ENCODE assay signal across 10 mouse cellular contexts in the genomic region with DNA sequence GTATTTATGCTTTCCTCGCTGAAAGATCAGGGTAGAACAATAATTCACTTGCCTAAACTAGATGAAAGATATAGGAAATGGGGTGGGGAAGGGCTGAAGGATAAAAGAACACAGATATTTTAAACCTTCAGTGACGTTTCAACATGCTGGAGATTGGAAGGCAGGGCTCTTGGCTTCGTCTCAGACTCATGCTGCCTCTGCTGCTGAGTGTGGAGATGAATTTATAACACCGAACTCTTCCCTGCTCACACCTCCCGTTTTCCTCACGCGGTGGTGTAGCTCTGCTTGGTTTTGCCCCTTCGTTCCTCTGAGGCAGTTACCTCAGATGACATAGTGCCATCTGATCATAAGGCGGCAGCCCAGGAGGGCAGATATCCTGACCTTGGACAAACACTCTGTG. TPM values are rescaled to one million over a fixed set of nuclear protein-coding genes. Genes with fewer than 3 reads are reported as not detected.
A peak's percentile ranks its signal among the peaks of the same experiment; 100 is the strongest.
DNase-seq lines count a peak whose midpoint lies in the region; ATAC-seq lines count a peak whose summit lies in the region.
"Had no signal": no experiment of that assay in that cellular context is flagged by ENCODE, and none has a peak within 500 bp of the region (broad histone marks: within the 10 kb centered on the region; RNA-seq: fewer than 3 reads in every experiment).

No protein-coding gene starts in this region.

- intact Hi-C loops in left cerebral cortex, postnatal 36 days (cut with DNase I), result loop anchor here (1.0 to 5.0 kb wide), 2 partner anchors 22 to 53 kb away; partner anchors contain the start of gene Trim9

- no peak for ATAC-seq in erythroblast, adult 5-6 weeks (replicated peaks; ENCODE audit: low FRiP score, poor library complexity, severe bottlenecking)

- DNase-seq in cerebellum, postnatal 10 days, result peak; percentile 45 to 51
- no peak for DNase-seq in cerebellum, postnatal 4 days (ENCODE audit: low spot score in 2 of 2)
- DNase-seq in frontal cortex, postnatal 36 days (ENCODE audit: low spot score in 2 of 2), result peak; percentile 54 to 77
- peak; percentile 56 to 72 for DNase-seq in left cerebral cortex, postnatal 36 days (ENCODE audit: low spot score in 2 of 2)
- peak; percentile 82 for DNase-seq in right cerebral cortex, adult 18-20 months
- no peak for DNase-seq in kidney, adult 9 months
- DNase-seq in thymus, adult 18-20 months, result no peak
- DNase-seq: heart, postnatal 36 days; lung, embryonic 14.5 days had no signal

RNA-seq across cellular contexts. Expression of gene Trim9, which starts 21.4 kb away (rescaled TPM):
- total RNA-seq in left cerebral cortex, postnatal 36 days (2021), result 100 to 1,000 TPM; 329 to 436 TPM
- total RNA-seq in erythroblast, adult 5-6 weeks (2015; ENCODE audit: low replicate concordance), result not detected in 2 replicates
- 0.34 TPM in 1 of 2 replicates, not detected in the other for total RNA-seq in erythroblast, adult 5-6 weeks (2017; ENCODE audit: low replicate concordance)

Comparison
In these comparisons a context has a peak if more than half of its experiments do, and no peak if none do; other contexts are left out.
1. DNase-seq: peak in cerebellum, postnatal 10 days (2 of 2), frontal cortex, postnatal 36 days (2 of 2), left cerebral cortex, postnatal 36 days (2 of 2) and right cerebral cortex, adult 18-20 months (single experiment); none in cerebellum, postnatal 4 days (0 of 2), kidney, adult 9 months (single experiment) and thymus, adult 18-20 months (0 of 2).
2. RNA of gene Trim9, which starts 21.4 kb away (total RNA-seq): 329 to 436 TPM in left cerebral cortex, postnatal 36 days; 0.34 TPM in erythroblast, adult 5-6 weeks; every median in the first group is over 100 times any median in the second.